7 mouse cellular contexts compared by ENCODE assay signal in the genomic region with DNA sequence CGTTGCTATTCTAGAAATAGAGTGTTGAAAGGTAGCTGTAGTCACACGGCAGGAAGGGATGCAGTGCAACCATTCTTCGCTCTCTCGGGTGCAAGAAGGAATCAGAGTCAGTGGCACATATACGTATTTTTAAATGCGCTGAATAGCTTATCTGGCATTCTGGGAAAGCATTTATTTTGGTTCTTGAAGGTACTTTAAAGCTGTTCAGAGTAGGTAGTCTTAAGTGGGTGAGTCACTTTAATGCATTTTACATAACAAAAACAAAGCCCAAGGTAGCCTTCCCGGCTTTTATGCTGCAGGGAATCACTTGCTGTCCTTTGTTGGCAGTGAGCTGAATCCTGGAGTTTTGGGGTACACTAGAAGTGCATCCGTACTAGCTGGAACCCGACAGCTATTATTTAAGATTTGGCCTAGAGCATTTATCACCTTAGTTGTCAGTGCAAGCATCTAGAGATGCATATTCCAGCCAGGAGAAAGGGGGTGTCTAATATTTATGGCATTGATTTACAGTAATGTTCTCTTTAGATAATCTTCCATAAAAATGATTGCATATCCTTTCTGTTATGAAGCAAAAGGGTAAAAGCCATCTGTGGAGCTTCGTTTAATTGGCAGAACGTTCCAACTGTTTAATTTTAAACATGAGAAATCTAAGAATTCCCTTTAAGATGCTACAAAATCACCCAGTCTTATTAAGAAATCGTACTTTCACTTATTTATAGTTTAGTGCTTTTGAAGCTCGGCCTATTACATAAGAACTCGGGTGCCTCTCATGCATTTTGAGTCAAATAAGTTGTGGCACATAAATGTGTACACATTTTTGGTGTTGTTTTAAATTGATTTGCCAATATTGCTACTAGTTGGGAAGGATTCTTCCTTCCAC. TPM values are rescaled to one million over a fixed set of nuclear protein-coding genes. Genes with fewer than 3 reads are reported as not detected.
DNase-seq lines count a peak whose midpoint lies in the region; ATAC-seq and TF ChIP-seq lines count a peak whose summit lies in the region.

No protein-coding gene starts in this region.

- peak overlapping the region; percentile 99 for H3K27ac ChIP-seq in left cerebral cortex, adult 2 months
- peak overlapping the region; percentile 90 for H3K27ac ChIP-seq in heart, postnatal 0 days (ENCODE audit: low read depth)
- H3K27ac ChIP-seq in midbrain, embryonic 15.5 days = peak overlapping the region; percentile 98

- H3K4me3 ChIP-seq in left cerebral cortex, adult 2 months = peak overlapping the region; percentile 80
- peak overlapping the region; percentile 83 for H3K4me3 ChIP-seq in heart, postnatal 0 days (ENCODE audit: low read depth, low read length)
- H3K4me3 ChIP-seq in midbrain, embryonic 15.5 days = peak overlapping the region; percentile 75

- no peak for TF ChIP-seq EP300 in heart, postnatal 0 days (IDR thresholded peaks at IDR 0.05; ENCODE audit: low read depth)

- H3K9me3 ChIP-seq in heart, postnatal 0 days (replicated peaks; ENCODE audit: control insufficient read depth, low read length) = no peaks in the 10 kb centered on the region
- H3K9me3 ChIP-seq in midbrain, embryonic 15.5 days = no peaks in the 10 kb centered on the region

- ATAC-seq in heart, postnatal 0 days (ENCODE audit: insufficient read depth, low read depth) = no peak
- ATAC-seq in midbrain, embryonic 15.5 days (replicated peaks) = no peak

- peak overlapping the region; percentile 89 for H3K9ac ChIP-seq in heart, postnatal 0 days (replicated peaks; ENCODE audit: low read depth, low read length)
- peak overlapping the region; percentile 92 for H3K9ac ChIP-seq in midbrain, embryonic 15.5 days

- TF ChIP-seq CTCF in left cerebral cortex, adult 2 months (IDR thresholded peaks at IDR 0.05) = no peak
- no peak for TF ChIP-seq CTCF in heart, postnatal 0 days (IDR thresholded peaks at IDR 0.05; ENCODE audit: low read depth)

- H3K27me3 ChIP-seq in heart, postnatal 0 days (ENCODE audit: control insufficient read depth, insufficient read depth, low read length) = 0 out of 2 replicates have a peak, but pooled peaks cover 3% of the 10 kb centered on the region
- no peaks in the 10 kb centered on the region; the same call in 1 of the 2 replicates for H3K27me3 ChIP-seq in midbrain, embryonic 15.5 days (replicated peaks)

- peak overlapping the region; percentile 88 for H3K4me2 ChIP-seq in heart, postnatal 0 days (ENCODE audit: low read depth, low read length)
- H3K4me2 ChIP-seq in midbrain, embryonic 15.5 days = peak overlapping the region; percentile 83

- H3K36me3 ChIP-seq in heart, postnatal 0 days (replicated peaks; ENCODE audit: control insufficient read depth, insufficient read depth, low read length) = no peaks in the 10 kb centered on the region
- no peaks in the 10 kb centered on the region for H3K36me3 ChIP-seq in midbrain, embryonic 15.5 days (replicated peaks)

- peak; percentile 17 to 25 for DNase-seq in left cerebral cortex, adult 2 months (ENCODE audit: extremely low spot score in 1 of 2, low spot score in 2 of 2)
- no peak for DNase-seq in left cerebral cortex, postnatal 10 days (ENCODE audit: extremely low spot score in 1 of 2, low spot score in 2 of 2)
- peak; percentile 14 to 53 for DNase-seq in cerebellum, postnatal 36 days
- peak; percentile 50 for DNase-seq in heart, postnatal 0 days (ENCODE audit: low spot score)
- DNase-seq in ovary, postnatal 14 days (ENCODE audit: low spot score) = no peak
- no peak for DNase-seq in thymus, postnatal 36 days

- H3K4me1 ChIP-seq in heart, postnatal 0 days (ENCODE audit: control insufficient read depth, insufficient read depth) = 0 out of 2 replicates have a peak, but pooled peaks cover 4% of the 10 kb centered on the region
- peaks cover 7% of the 10 kb centered on the region; the same call in 1 of the 2 replicates for H3K4me1 ChIP-seq in midbrain, embryonic 15.5 days

- intact Hi-C loops in left cerebral cortex, adult 2 months (cut with DNase I) = loop anchor here (2.0 to 10.0 kb wide), 3 partner anchors 69 to 179 kb away; no protein-coding TSS in a partner anchor
- intact Hi-C loops in left cerebral cortex, postnatal 10 days (cut with DNase I) = loop anchor here (10.0 kb wide), 3 partner anchors 199 to 359 kb away; no protein-coding TSS in a partner anchor

- 38% methylated on average over 14 of the region's 14 CpGs for WGBS in heart, postnatal 0 days
- 22% methylated on average over 14 of the region's 14 CpGs for WGBS in midbrain, embryonic 15.5 days

RNA-seq across cellular contexts. Expression of a gene that starts 1.6 kb away (rescaled TPM):
- 100 to 1,000 TPM; 196 to 198 TPM for total RNA-seq in left cerebral cortex, adult 2 months (2021)
- 100 to 1,000 TPM; 204 to 207 TPM for total RNA-seq in left cerebral cortex, postnatal 10 days (2021)
- total RNA-seq in heart, postnatal 0 days (2014; rRNA removed; ENCODE audit: low replicate concordance) = 37.6 and 41.6 TPM in 2 replicates
- polyA plus RNA-seq in heart, postnatal 0 days (2015; fragmentation: Nextera tagmentation; extraction: Ambion mirVana) = 15.5 and 17.7 TPM in 2 replicates
- 37.0 and 40.5 TPM in 2 replicates for polyA plus RNA-seq in midbrain, embryonic 15.5 days (2015; fragmentation: Nextera tagmentation; extraction: Ambion mirVana)

Comparison
In these comparisons a context has a peak if more than half of its experiments do, and no peak if none do; other contexts are left out.
1. DNase-seq: peak in left cerebral cortex, adult 2 months (2 of 2), cerebellum, postnatal 36 days (2 of 2) and heart, postnatal 0 days (single experiment); none in left cerebral cortex, postnatal 10 days (0 of 2), ovary, postnatal 14 days (single experiment) and thymus, postnatal 36 days (0 of 2).
2. Peak in every context shown above with its lines, with median percentiles within 50 percentile points of each other: H3K27ac ChIP-seq and H3K4me3 ChIP-seq.